Mouse (Mus musculus) 3T3-L1 (cell line): ENCODE data around the gene Slc40a1.
A peak's percentile ranks its signal among the peaks of the same experiment; 100 is the strongest.

Experiments used
- DNase-seq: peaks from one replicate; pipeline ENCODE4 v3.0.0-alpha.2; 2015; ENCODE audit warnings: low read depth, low spot score

Slc40a1 gene

GRCm38 (mm10) chr1:45926393-45926763, at the start of gene Slc40a1:
Slc40a1 (minus strand) TSS chr1:45926523.
- DNase-seq: no peak

GRCm38 (mm10) chr1:45971314-45971713, 45.0 kb upstream of the Slc40a1 start:
- DNase-seq: no peak

- no peak for DNase-seq
Measured at GRCm38 (mm10) chr1:45948988-45949387, 22.7 kb upstream of the Slc40a1 start.

- no peak for DNase-seq
Measured at GRCm38 (mm10) chr1:45947843-45948242, 21.5 kb upstream of the Slc40a1 start.

- DNase-seq: peak; percentile 52
Measured at GRCm38 (mm10) chr1:45931127-45931526, 4.8 kb upstream of the Slc40a1 start.

GRCm38 (mm10) chr1:45926911-45927310, 588 bp upstream of the Slc40a1 start:
- DNase-seq: no peak

GRCm38 (mm10) chr1:45925500-45926392, 577 bp downstream of the Slc40a1 start:
- DNase-seq: peak; percentile 75

- peak; percentile 22 for DNase-seq
Measured at GRCm38 (mm10) chr1:45925131-45925499, 1.2 kb downstream of the Slc40a1 start.

- DNase-seq: no peak
Measured at GRCm38 (mm10) chr1:45924516-45924915, 1.8 kb downstream of the Slc40a1 start.

- DNase-seq: no peak
Measured at GRCm38 (mm10) chr1:45923306-45923705, 3.0 kb downstream of the Slc40a1 start.

GRCm38 (mm10) chr1:45920703-45921102, 5.6 kb downstream of the Slc40a1 start:
- DNase-seq: no peak

- no peak for DNase-seq
Measured at GRCm38 (mm10) chr1:45919752-45920151, 6.6 kb downstream of the Slc40a1 start.

GRCm38 (mm10) chr1:45917136-45917803, 9.1 kb downstream of the Slc40a1 start:
- DNase-seq: peak; percentile 51

- DNase-seq: no peak
Measured at GRCm38 (mm10) chr1:45916174-45916573, 10.1 kb downstream of the Slc40a1 start.

- DNase-seq: no peak
Measured at GRCm38 (mm10) chr1:45914236-45914635, 12.1 kb downstream of the Slc40a1 start.

GRCm38 (mm10) chr1:45905107-45905821, 21.1 kb downstream of the Slc40a1 start:
- DNase-seq: peak; percentile 50

GRCm38 (mm10) chr1:45904161-45904560, 22.2 kb downstream of the Slc40a1 start:
- DNase-seq: no peak

GRCm38 (mm10) chr1:45898044-45898443, 28.3 kb downstream of the Slc40a1 start:
- DNase-seq: no peak

- no peak for DNase-seq
Measured at GRCm38 (mm10) chr1:45894168-45894912, 32.0 kb downstream of the Slc40a1 start.

- no peak for DNase-seq
Measured at GRCm38 (mm10) chr1:45891986-45892385, 34.3 kb downstream of the Slc40a1 start.

GRCm38 (mm10) chr1:45890173-45890572, 36.1 kb downstream of the Slc40a1 start, which contains the start of gene Gm5269:
Gm5269 (minus strand) TSS chr1:45890273.
- no peak for DNase-seq
